Mouse (Mus musculus): Measurements from ENCODE around the gene Fcho2. TPM values are rescaled to one million over a fixed set of nuclear protein-coding genes. Genes with fewer than 3 reads are reported as not detected.
A peak's percentile ranks its signal among the peaks of the same experiment; 100 is the strongest.

Fcho2 gene
- polyA plus RNA-seq, 1 experiment from 2014 or later: 39.6 TPM

DNA sequence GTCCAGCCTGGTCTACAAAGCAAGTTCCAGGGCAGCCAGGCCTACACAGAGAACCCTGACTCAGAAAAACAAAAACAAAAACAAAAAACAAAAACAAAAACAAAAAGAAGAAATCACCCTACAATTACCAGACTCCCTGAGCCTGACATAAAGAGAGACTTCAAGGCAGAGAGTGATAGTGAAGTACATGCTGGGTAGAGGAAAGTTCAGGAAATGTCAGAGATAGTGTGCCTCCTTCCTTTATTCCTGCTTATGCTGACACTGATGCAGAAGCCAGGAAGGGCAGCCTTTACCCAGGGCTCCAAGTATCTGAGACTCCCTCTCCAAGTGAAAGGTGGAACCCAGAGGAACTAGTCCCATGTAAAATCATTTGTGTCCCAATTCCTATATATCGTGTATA lies 10.8 kb downstream of the Fcho2 start:
- H3K4me2 ChIP-seq: no peak overlapping the region
- H3K4me3 ChIP-seq (ENCODE audit: low read depth, low read length): no peak overlapping the region
- no peaks in the 10 kb centered on the region for H3K9me3 ChIP-seq (ENCODE audit: low read depth, low read length)
- ATAC-seq (ENCODE audit: insufficient read depth) (no peak), DNase-seq (no peak)
- H3K36me3 ChIP-seq (ENCODE audit: insufficient read depth): peaks cover 40% of the 10 kb centered on the region
- WGBS: 89% methylated on average over 1 of the region's 1 CpGs
- no peak overlapping the region for H3K27ac ChIP-seq (ENCODE audit: low read depth)
- H3K4me1 ChIP-seq (ENCODE audit: insufficient read depth): no peaks in the 10 kb centered on the region
- H3K9ac ChIP-seq: no peak overlapping the region
- no peaks in the 10 kb centered on the region for H3K27me3 ChIP-seq (ENCODE audit: insufficient read depth, low read length)
- TF ChIP-seq CTCF (IDR thresholded peaks at IDR 0.05; ENCODE audit: low read depth): no peak

- no peaks in the 10 kb centered on the region for H3K4me1 ChIP-seq (ENCODE audit: insufficient read depth)
- H3K9me3 ChIP-seq (ENCODE audit: low read depth, low read length): no peaks in the 10 kb centered on the region
- DNase-seq (no peak), ATAC-seq (ENCODE audit: insufficient read depth) (no peak)
- H3K27ac ChIP-seq (ENCODE audit: low read depth): no peak overlapping the region
- WGBS: 73% methylated on average over 4 of the region's 4 CpGs
- H3K4me3 ChIP-seq (ENCODE audit: low read depth, low read length): no peak overlapping the region
- no peak overlapping the region for H3K9ac ChIP-seq
- no peaks in the 10 kb centered on the region for H3K27me3 ChIP-seq (ENCODE audit: insufficient read depth, low read length)
- no peak overlapping the region for H3K4me2 ChIP-seq
- H3K36me3 ChIP-seq (ENCODE audit: insufficient read depth): peaks cover 48% of the 10 kb centered on the region
- no peak for TF ChIP-seq CTCF (IDR thresholded peaks at IDR 0.05; ENCODE audit: low read depth)
Observed at GRCm38 (mm10) chr13:98803699-98804098, 11.6 kb downstream of the Fcho2 start.

DNA sequence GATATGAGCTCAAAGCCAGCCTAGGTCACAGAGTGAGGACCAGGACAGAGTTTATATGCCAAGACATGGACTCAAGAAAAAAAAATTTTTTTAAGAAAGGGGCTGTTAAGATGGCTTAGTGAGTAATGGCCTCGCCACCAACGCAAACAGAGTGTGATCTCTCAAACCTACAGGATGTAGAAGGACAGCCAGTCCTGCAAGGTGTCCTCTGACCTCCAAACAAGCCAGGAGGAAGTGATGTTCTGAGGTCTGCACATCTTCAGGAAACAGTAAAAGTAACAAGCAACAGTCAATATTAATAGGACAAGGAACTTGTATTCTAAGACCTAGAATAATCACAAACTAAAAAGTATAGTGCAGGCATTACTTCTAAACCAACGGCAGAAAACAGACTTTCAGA lies 12.3 kb downstream of the Fcho2 start:
- Histone ChIP-seq H3K9ac (no peak overlapping the region), H3K36me3 (ENCODE audit: insufficient read depth) (peaks cover 51% of the 10 kb centered on the region), H3K4me1 (ENCODE audit: insufficient read depth) (no peaks in the 10 kb centered on the region), H3K9me3 (ENCODE audit: low read depth, low read length) (no peaks in the 10 kb centered on the region), H3K27me3 (ENCODE audit: insufficient read depth, low read length) (no peaks in the 10 kb centered on the region), H3K27ac (ENCODE audit: low read depth) (no peak overlapping the region), H3K4me2 (no peak overlapping the region), H3K4me3 (ENCODE audit: low read depth, low read length) (no peak overlapping the region)
- TF ChIP-seq CTCF (IDR thresholded peaks at IDR 0.05; ENCODE audit: low read depth): no peak
- DNase-seq (peak; percentile 9), ATAC-seq (ENCODE audit: insufficient read depth) (no peak)
- WGBS: 85% methylated on average over 3 of the region's 3 CpGs

DNA sequence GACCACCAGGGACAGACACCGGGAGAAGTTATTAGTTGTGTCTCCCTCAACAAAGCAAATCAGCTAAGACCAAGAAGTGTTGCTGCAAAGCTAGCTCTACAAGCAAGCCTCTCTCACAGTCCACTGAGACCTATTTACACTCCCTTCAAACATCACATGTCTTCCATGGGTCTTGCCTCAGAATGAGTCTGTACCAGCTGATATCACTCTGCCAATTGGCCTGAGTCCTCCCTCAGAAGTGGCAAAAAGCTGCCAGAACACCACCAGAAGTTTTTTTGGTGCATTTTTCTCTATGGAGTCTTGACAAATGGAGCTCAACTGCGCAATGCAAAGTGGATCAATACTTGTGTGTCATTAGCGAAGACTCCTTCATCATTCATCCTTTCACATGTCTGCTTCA lies 19.7 kb downstream of the Fcho2 start:
- no peaks in the 10 kb centered on the region for H3K27me3 ChIP-seq (ENCODE audit: insufficient read depth, low read length)
- no peak for DNase-seq
- 96% methylated on average over 3 of the region's 3 CpGs for WGBS
- H3K27ac ChIP-seq (ENCODE audit: low read depth): no peak overlapping the region
- no peak overlapping the region for H3K4me3 ChIP-seq (ENCODE audit: low read depth, low read length)
- ATAC-seq (ENCODE audit: insufficient read depth): no peak
- H3K4me2 ChIP-seq: no peak overlapping the region
- TF ChIP-seq CTCF (IDR thresholded peaks at IDR 0.05; ENCODE audit: low read depth): no peak
- no peaks in the 10 kb centered on the region for H3K4me1 ChIP-seq (ENCODE audit: insufficient read depth)
- no peak overlapping the region for H3K9ac ChIP-seq
- H3K9me3 ChIP-seq (ENCODE audit: low read depth, low read length): no peaks in the 10 kb centered on the region
- peaks cover 49% of the 10 kb centered on the region for H3K36me3 ChIP-seq (ENCODE audit: insufficient read depth)

DNA sequence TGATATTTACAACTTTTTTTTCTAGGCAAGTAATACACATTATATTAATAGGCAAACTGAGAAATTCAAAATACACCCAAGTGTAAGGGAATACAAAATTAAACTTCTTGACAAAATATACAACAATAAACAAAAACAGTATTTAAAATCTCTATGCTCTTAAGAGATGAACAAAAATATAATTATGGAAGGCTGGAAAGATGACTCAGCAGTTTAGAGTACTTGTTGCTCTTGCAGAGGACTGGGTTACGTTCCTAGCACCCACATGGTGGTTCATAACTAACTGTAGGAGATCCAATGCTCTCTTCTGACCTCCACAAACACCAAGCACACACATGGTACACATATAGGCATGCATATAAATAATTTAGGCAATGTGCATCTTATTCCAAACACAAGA lies 22.4 kb downstream of the Fcho2 start:
- no peak for TF ChIP-seq CTCF (IDR thresholded peaks at IDR 0.05; ENCODE audit: low read depth)
- Histone ChIP-seq H3K9ac (no peak overlapping the region), H3K36me3 (ENCODE audit: insufficient read depth) (peaks cover 35% of the 10 kb centered on the region), H3K4me2 (no peak overlapping the region), H3K4me3 (ENCODE audit: low read depth, low read length) (no peak overlapping the region), H3K27ac (ENCODE audit: low read depth) (no peak overlapping the region), H3K4me1 (ENCODE audit: insufficient read depth) (no peaks in the 10 kb centered on the region), H3K27me3 (ENCODE audit: insufficient read depth, low read length) (no peaks in the 10 kb centered on the region), H3K9me3 (ENCODE audit: low read depth, low read length) (no peaks in the 10 kb centered on the region)
- WGBS: 96% methylated on average over 1 of the region's 1 CpGs
- ATAC-seq (ENCODE audit: insufficient read depth) (no peak), DNase-seq (no peak)

- Histone ChIP-seq H3K27me3 (ENCODE audit: insufficient read depth, low read length) (no peaks in the 10 kb centered on the region), H3K4me1 (ENCODE audit: insufficient read depth) (no peaks in the 10 kb centered on the region), H3K36me3 (ENCODE audit: insufficient read depth) (peaks cover 29% of the 10 kb centered on the region), H3K27ac (ENCODE audit: low read depth) (no peak overlapping the region), H3K9ac (no peak overlapping the region), H3K4me3 (ENCODE audit: low read depth, low read length) (no peak overlapping the region), H3K9me3 (ENCODE audit: low read depth, low read length) (no peaks in the 10 kb centered on the region), H3K4me2 (no peak overlapping the region)
- 83% methylated on average over 1 of the region's 1 CpGs for WGBS
- no peak for TF ChIP-seq CTCF (IDR thresholded peaks at IDR 0.05; ENCODE audit: low read depth)
- DNase-seq (no peak), ATAC-seq (ENCODE audit: insufficient read depth) (no peak)
Observed at GRCm38 (mm10) chr13:98791693-98792092, 23.6 kb downstream of the Fcho2 start.

DNA sequence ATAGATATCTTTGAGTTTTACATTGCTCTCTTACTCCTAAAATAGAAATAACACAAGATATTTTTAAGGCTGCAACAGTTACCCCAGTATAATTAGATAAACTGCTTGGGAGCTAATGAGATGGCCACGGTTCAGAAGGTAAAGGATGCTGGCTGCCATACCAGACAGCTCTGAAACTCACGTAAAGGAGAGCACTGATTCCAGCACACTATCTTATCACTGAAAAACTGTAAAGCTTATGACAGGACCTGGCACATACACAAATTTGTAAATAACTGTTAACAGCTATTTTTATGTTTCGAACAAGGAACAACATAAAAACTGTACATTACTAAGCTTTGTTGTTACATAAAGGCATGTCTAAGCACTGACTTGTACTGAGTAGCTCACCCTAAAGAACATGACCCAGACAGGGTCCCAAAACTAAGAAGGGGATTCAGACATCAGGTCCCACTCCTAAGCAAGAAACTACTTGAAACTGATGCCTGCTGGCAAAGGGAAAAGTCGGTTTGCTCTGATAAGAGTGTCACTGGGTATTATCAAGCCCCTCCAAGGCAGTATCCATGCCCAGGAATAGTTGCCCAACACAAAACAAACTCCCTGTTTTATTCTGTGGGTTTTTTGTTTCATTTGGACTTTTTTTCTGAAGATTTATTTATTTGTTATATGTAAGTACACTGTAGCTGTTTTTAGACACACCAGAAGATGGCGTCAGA lies 28.1 kb downstream of the Fcho2 start:
- ATAC-seq (ENCODE audit: insufficient read depth) (no peak), DNase-seq (no peak)
- Histone ChIP-seq H3K9ac (no peak overlapping the region), H3K4me1 (ENCODE audit: insufficient read depth) (no peaks in the 10 kb centered on the region), H3K4me3 (ENCODE audit: low read depth, low read length) (no peak overlapping the region), H3K27me3 (ENCODE audit: insufficient read depth, low read length) (no peaks in the 10 kb centered on the region), H3K4me2 (no peak overlapping the region), H3K27ac (ENCODE audit: low read depth) (no peak overlapping the region), H3K36me3 (ENCODE audit: insufficient read depth) (peaks cover 36% of the 10 kb centered on the region), H3K9me3 (ENCODE audit: low read depth, low read length) (no peaks in the 10 kb centered on the region)
- 84% methylated on average over 5 of the region's 5 CpGs for WGBS
- no peak for TF ChIP-seq CTCF (IDR thresholded peaks at IDR 0.05; ENCODE audit: low read depth)
